Mouse (Mus musculus): ENCODE results near the gene Marveld2. TPM values are rescaled to one million over a fixed set of nuclear protein-coding genes. Genes with fewer than 3 reads are reported as not detected.

Gene Marveld2
- polyA plus RNA-seq, 1 experiment from 2014 or later, result 20.8 TPM

DNA sequence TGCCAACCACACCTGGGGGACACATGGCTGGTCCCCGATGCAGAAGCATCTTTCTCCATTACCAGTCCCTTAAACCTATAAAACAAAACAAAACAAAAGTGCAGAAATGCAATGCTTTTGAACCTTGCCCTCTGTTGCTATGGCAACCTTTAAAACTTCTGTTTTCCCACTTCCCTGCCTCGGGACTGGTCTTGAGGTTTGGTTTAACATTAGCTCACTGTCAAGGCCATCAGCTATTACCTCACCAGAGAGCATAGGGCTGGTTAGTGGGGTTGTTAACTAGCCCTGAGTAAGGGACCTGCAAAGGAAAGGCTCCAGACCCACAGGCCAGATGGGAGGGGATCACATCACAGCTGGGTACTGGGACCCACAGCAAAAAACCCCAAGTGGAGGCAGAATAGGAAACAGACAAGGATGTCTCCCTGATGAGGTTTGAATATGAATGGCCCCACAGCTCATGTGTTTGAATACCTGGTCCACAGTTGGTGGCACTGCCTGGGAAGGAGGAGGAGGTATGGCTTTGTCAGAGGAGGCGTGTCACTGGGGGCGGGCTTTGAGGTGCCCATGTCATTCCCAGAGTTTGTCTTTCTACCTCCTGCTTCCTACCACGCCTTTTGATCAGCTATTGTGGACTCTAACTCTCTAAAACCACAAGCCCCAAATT lies 14.4 kb downstream of the Marveld2 start:
- ATAC-seq, result peak; percentile 87
- Histone ChIP-seq H3K9me3 (ENCODE audit: control insufficient read depth) (no peaks in the 10 kb centered on the region), H3K27ac (ENCODE audit: low read depth, low read length) (peak overlapping the region; percentile 74), H3K36me3 (ENCODE audit: control insufficient read depth, insufficient read depth) (peaks cover 9% of the 10 kb centered on the region; the same call in 1 of the 2 replicates), H3K27me3 (replicated peaks; ENCODE audit: control insufficient read depth, insufficient read depth, low read length) (no peaks in the 10 kb centered on the region), H3K4me1 (replicated peaks; ENCODE audit: control insufficient read depth, insufficient read depth, low read length) (0 out of 2 replicates have a peak, but pooled peaks cover 5% of the 10 kb centered on the region), H3K4me3 (ENCODE audit: low read depth, low read length) (no peak overlapping the region), H3K4me2 (replicated peaks; ENCODE audit: low read depth) (peak overlapping the region; percentile 35; the same call in 1 of the 2 replicates), H3K9ac (ENCODE audit: low read depth, low read length) (no peak overlapping the region)
- WGBS, result 39% methylated on average over 5 of the region's 5 CpGs
- TF ChIP-seq CTCF (IDR thresholded peaks at IDR 0.05; ENCODE audit: low read depth), result no peak

DNA sequence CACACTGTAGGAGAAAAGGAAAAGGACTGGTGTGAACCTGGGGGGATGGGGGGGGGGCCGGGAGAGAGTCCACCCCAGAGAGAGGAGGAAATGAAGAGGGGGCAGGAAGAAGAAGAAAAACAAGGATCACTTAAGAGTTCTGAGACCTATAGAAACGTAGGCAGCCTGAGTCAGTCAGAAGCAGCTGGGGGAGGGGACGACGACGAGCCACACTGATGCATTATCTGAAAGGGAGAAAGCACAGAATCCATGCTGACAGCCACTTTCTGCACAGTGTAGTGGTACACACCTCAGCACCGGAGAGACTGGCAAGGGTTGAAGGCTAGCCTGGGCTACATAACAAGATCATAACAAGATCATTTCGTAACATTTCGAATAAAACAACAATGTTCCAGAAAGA lies 15.7 kb downstream of the Marveld2 start:
- no peaks in the 10 kb centered on the region for H3K27me3 ChIP-seq (replicated peaks; ENCODE audit: control insufficient read depth, insufficient read depth, low read length)
- peak; percentile 16; the same call in 1 of the 2 replicates for ATAC-seq
- peaks cover 18% of the 10 kb centered on the region; the same call in 1 of the 2 replicates for H3K36me3 ChIP-seq (ENCODE audit: control insufficient read depth, insufficient read depth)
- H3K4me2 ChIP-seq (replicated peaks; ENCODE audit: low read depth), result peak overlapping the region; percentile 18; the same call in 1 of the 2 replicates
- 49% methylated on average over 8 of the region's 8 CpGs for WGBS
- H3K27ac ChIP-seq (ENCODE audit: low read depth, low read length), result peak overlapping the region; percentile 63
- TF ChIP-seq CTCF (IDR thresholded peaks at IDR 0.05; ENCODE audit: low read depth), result no peak
- no peaks in the 10 kb centered on the region for H3K4me1 ChIP-seq (replicated peaks; ENCODE audit: control insufficient read depth, insufficient read depth, low read length)
- no peak overlapping the region for H3K9ac ChIP-seq (ENCODE audit: low read depth, low read length)
- H3K4me3 ChIP-seq (ENCODE audit: low read depth, low read length), result no peak overlapping the region
- no peaks in the 10 kb centered on the region for H3K9me3 ChIP-seq (ENCODE audit: control insufficient read depth)

DNA sequence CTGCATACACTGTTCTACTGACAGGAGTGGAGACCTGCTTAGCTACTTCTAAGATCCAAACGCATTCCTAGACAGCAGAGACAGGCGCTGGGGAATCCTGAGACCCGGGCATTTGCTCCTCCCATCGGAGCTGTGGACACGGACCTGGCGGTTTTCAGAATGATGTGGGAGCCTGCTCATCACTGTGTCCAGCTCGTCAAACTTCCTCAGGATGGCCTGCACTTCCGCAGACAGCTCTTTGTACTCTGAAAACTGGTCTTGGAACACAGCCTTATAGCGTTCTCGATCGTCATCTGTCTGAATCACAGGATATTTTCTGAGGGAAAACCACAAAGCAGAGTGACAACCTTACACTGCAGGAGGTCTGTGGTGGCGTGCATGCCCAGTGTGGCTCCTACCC lies 16.5 kb downstream of the Marveld2 start:
- no peaks in the 10 kb centered on the region for H3K27me3 ChIP-seq (replicated peaks; ENCODE audit: control insufficient read depth, insufficient read depth, low read length)
- H3K4me1 ChIP-seq (replicated peaks; ENCODE audit: control insufficient read depth, insufficient read depth, low read length), result no peaks in the 10 kb centered on the region
- ATAC-seq, result no peak
- H3K9ac ChIP-seq (ENCODE audit: low read depth, low read length), result no peak overlapping the region
- no peak overlapping the region for H3K4me2 ChIP-seq (replicated peaks; ENCODE audit: low read depth)
- WGBS, result 77% methylated on average over 12 of the region's 12 CpGs
- no peak for TF ChIP-seq CTCF (IDR thresholded peaks at IDR 0.05; ENCODE audit: low read depth)
- no peak overlapping the region for H3K27ac ChIP-seq (ENCODE audit: low read depth, low read length)
- H3K36me3 ChIP-seq (ENCODE audit: control insufficient read depth, insufficient read depth), result peaks cover 18% of the 10 kb centered on the region; the same call in 1 of the 2 replicates
- H3K4me3 ChIP-seq (ENCODE audit: low read depth, low read length), result no peak overlapping the region
- H3K9me3 ChIP-seq (ENCODE audit: control insufficient read depth), result no peaks in the 10 kb centered on the region

DNA sequence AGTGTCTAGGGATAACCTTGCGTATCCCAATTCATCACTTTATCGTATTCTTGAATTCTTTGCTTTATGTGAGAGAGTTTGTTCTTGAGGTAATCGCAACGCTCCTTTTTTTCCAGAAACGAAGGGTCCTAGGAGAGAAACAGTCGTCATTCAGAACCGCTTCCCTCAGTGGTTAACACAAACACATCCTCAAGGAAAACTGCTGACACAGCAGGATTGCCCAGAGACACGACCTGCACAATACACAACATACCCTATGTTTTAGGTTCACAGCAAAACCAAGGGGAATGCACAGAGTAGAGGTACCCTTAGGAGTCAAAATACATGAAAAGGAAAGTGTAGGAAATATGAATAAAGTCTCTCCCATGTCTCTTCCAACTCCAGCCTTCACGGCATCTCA lies 19.5 kb downstream of the Marveld2 start:
- 79% methylated on average over 9 of the region's 9 CpGs for WGBS
- Histone ChIP-seq H3K27ac (ENCODE audit: low read depth, low read length) (no peak overlapping the region), H3K9ac (ENCODE audit: low read depth, low read length) (no peak overlapping the region), H3K4me1 (replicated peaks; ENCODE audit: control insufficient read depth, insufficient read depth, low read length) (no peaks in the 10 kb centered on the region), H3K36me3 (ENCODE audit: control insufficient read depth, insufficient read depth) (peaks cover 14% of the 10 kb centered on the region; the same call in 1 of the 2 replicates), H3K4me3 (ENCODE audit: low read depth, low read length) (no peak overlapping the region), H3K4me2 (replicated peaks; ENCODE audit: low read depth) (no peak overlapping the region), H3K27me3 (replicated peaks; ENCODE audit: control insufficient read depth, insufficient read depth, low read length) (no peaks in the 10 kb centered on the region), H3K9me3 (ENCODE audit: control insufficient read depth) (no peaks in the 10 kb centered on the region)
- no peak for TF ChIP-seq CTCF (IDR thresholded peaks at IDR 0.05; ENCODE audit: low read depth)
- no peak for ATAC-seq

DNA sequence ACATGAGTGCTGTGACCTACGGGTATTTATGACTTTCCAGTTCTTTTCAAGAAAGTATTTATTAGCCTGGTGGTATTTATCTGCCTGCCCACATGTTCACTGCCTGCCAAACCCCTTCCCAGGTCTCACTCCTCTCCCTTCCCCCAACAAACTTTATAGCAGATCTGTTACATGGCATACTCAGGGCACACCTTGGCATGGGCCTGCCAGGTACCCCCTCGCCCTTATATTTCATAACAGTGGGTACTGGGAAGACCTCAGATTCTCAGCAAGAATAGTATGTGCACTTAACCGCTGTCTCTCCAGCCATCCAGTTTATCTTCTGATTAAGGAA lies 21.3 kb downstream of the Marveld2 start:
- Histone ChIP-seq H3K27ac (ENCODE audit: low read depth, low read length) (peak overlapping the region; percentile 74; the same call in 1 of the 2 replicates), H3K9me3 (ENCODE audit: control insufficient read depth) (no peaks in the 10 kb centered on the region)
- TF ChIP-seq CTCF (IDR thresholded peaks at IDR 0.05; ENCODE audit: low read depth), result no peak

DNA sequence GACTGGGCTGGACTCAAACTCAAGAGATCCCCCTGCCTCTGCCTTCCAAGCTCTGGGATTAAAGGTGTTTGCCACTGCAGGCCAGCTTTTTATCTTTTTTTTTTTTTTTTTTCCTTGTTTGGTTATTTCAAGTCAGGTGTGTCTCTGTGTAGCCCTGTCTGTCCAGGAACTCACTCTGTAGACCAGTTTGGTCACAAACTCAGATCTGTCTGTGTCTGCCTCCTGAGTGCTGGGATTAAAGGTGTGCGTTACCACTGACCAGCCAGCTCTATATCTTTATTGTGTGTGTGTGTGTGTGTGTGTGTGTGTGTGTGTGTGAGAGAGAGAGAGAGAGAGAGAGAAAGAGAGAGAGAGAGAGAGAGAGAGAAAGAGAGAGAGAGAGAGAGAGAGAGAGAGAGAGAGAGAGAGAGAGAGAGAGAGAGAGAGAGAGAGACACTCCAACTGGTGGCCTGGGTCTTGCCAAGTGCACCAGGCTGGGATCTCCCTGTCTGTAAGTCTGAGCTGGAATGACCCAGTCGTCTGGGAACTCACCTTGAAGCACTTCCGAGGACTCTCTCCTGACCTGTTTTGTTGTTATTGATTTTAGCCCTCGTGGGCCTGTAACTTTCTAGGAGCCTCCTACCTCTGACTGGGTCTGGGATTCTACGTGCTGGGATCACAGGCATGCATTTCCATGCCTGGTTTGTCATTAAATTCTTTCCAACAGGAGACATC lies 21.8 kb downstream of the Marveld2 start:
- Histone ChIP-seq H3K27me3 (replicated peaks; ENCODE audit: control insufficient read depth, insufficient read depth, low read length) (no peaks in the 10 kb centered on the region), H3K4me1 (replicated peaks; ENCODE audit: control insufficient read depth, insufficient read depth, low read length) (no peaks in the 10 kb centered on the region), H3K9me3 (ENCODE audit: control insufficient read depth) (no peaks in the 10 kb centered on the region), H3K9ac (ENCODE audit: low read depth, low read length) (no peak overlapping the region), H3K27ac (ENCODE audit: low read depth, low read length) (peak overlapping the region; percentile 74), H3K36me3 (ENCODE audit: control insufficient read depth, insufficient read depth) (peaks cover 14% of the 10 kb centered on the region; the same call in 1 of the 2 replicates), H3K4me2 (replicated peaks; ENCODE audit: low read depth) (no peak overlapping the region), H3K4me3 (ENCODE audit: low read depth, low read length) (no peak overlapping the region)
- peak; percentile 79 for ATAC-seq
- WGBS, result 41% methylated on average over 5 of the region's 5 CpGs
- no peak for TF ChIP-seq CTCF (IDR thresholded peaks at IDR 0.05; ENCODE audit: low read depth)

More for the DNA sequence above, 21.3 kb downstream of the Marveld2 start:
- Histone ChIP-seq H3K36me3 (ENCODE audit: control insufficient read depth, insufficient read depth) (peaks cover 14% of the 10 kb centered on the region; the same call in 1 of the 2 replicates), H3K4me1 (replicated peaks; ENCODE audit: control insufficient read depth, insufficient read depth, low read length) (no peaks in the 10 kb centered on the region), H3K27me3 (replicated peaks; ENCODE audit: control insufficient read depth, insufficient read depth, low read length) (no peaks in the 10 kb centered on the region), H3K9ac (ENCODE audit: low read depth, low read length) (no peak overlapping the region), H3K4me3 (ENCODE audit: low read depth, low read length) (no peak overlapping the region), H3K4me2 (replicated peaks; ENCODE audit: low read depth) (no peak overlapping the region)
- ATAC-seq, result peak; percentile 63
- 64% methylated on average over 3 of the region's 3 CpGs for WGBS
